Mouse (Mus musculus) neutrophil, adult 5-6 weeks (primary cell): ENCODE measurements around the gene Gm10972. TPM values are rescaled to one million over a fixed set of nuclear protein-coding genes. Genes with fewer than 3 reads are reported as not detected.

Experiments
- total RNA-seq: library from RNA; stranded (forward); fragments of 200-1000 nt; gene quantifications from 2 replicates; pipeline ENCODE4 v1.2.3, GENCODE M21; 2017

The Gm10972 gene
- total RNA-seq, 1 experiment from 2014 or later: not detected

Other genes starting within 250 kb of the Gm10972 start
- gene Lingo4, start 244.6 kb upstream of the Gm10972 start, total RNA-seq: not detected in 2 replicates
- 0.58 and 1.1 TPM in 2 replicates for gene Tdrkh, start 229.8 kb upstream of the Gm10972 start, total RNA-seq
- gene Mrpl9, start 199.8 kb upstream of the Gm10972 start, total RNA-seq: 40.0 and 42.2 TPM in 2 replicates
- not detected in 2 replicates for gene Oaz3, start 199.2 kb upstream of the Gm10972 start, total RNA-seq
- 0.12 TPM in 1 of 2 replicates, not detected in the other for gene Celf3, start 164.8 kb upstream of the Gm10972 start, total RNA-seq
- 1.8 TPM in 1 of 2 replicates, not detected in the other for gene Riiad1, start 162.8 kb upstream of the Gm10972 start, total RNA-seq
- gene Snx27, start 60.4 kb upstream of the Gm10972 start, total RNA-seq: 41.3 and 47.1 TPM in 2 replicates
- 4.1 and 4.9 TPM in 2 replicates for gene Tuft1, start 15.8 kb downstream of the Gm10972 start, total RNA-seq
- not detected in 2 replicates for gene Selenbp2, start 50.4 kb downstream of the Gm10972 start, total RNA-seq
- gene Cgn, start 143.4 kb downstream of the Gm10972 start, total RNA-seq: not detected in 2 replicates
- gene Pogz, start 194.5 kb downstream of the Gm10972 start, total RNA-seq: 32.0 and 35.3 TPM in 2 replicates
- gene Psmb4, start 243.8 kb downstream of the Gm10972 start, total RNA-seq: 98.0 and 111 TPM in 2 replicates